Mouse (Mus musculus): ENCODE data around the gene Msrb1.

Gene Msrb1

DNA sequence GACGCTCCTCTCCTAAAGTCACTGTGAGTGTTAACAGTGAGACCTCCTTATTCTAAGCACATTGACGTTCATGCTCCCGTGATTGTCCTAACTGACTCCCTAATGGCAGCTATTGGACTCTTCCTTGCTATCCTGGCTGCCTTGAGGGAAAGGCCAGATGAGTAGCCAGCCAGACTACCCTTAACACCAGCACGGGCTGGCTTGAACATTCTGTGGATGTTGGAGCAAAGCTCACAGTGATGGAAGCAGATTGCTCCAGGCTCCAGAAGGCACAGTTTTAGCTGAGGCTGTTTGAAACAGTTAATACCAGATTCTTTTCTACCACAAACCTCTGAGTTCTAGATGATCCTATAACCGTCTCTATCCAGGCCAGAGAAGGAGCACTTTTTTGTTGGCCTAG lies 7.5 kb downstream of the Msrb1 start:
- DNase-seq (ENCODE audit: low spot score), result no peak

DNA sequence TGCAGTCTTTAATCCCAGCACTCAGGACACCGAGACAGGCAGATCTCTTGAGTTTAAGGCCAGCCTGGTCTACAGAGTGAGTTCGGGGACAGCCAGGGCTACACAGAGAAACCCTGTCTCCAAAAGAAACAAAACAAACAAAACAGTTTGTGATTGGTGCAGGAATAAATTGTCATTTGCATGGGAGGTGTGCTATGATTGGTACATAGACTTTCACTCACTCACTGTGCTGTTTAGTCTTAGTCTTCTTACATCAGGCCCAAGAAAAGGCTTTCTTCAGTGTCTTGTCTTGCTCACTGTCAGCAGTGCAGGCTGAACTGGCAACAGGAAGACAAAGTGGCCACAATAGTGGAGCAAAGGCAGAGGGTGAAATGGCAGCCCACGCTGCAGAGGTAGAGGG lies 7.9 kb downstream of the Msrb1 start:
- DNase-seq (ENCODE audit: low spot score), result no peak

- peak; percentile 87 for DNase-seq (ENCODE audit: low spot score)
Observed at GRCm38 (mm10) chr17:24745526-24746497, 9.4 kb downstream of the Msrb1 start.

DNA sequence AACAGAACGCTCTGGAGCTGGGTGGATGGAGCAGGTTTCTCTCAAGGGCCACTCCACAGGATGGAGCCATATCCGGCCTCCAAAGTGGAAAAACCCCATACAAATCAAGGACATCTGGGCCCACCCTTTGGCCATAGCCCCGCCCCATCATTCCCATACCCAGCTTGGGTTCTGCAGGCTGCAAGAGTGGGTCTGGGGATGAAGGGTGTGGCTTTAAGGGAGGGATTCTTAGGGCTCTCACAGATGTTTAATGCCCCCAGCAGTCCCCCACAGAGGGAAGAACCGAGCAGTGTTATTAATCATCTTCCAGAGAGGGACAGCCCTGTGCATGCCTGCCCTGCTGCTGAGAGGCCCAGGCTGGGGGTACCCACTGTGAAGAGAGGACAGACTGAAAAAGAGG lies 10.5 kb downstream of the Msrb1 start:
- no peak for DNase-seq (ENCODE audit: low spot score)

DNA sequence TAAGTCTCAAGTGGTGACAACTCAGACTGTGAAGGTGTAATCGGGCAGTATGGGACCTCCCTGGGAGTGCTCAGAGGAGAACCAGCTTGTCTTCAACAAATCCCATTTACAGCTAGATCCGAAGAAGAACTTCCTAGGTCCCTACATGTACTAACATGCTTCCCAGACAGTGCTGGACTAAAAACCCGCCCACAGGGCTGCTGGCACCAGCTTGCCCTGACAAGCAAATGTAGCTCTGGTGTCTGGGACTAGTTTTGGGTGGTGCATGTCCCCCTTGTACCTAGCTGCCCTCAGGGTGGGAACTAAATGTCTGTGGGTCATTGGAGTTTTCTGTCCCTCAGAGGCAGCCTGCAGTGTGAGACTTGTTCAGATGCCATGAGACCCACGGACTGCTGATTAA lies 15.1 kb downstream of the Msrb1 start:
- no peak for DNase-seq (ENCODE audit: low spot score)

- no peak for DNase-seq (ENCODE audit: low spot score)
Observed at GRCm38 (mm10) chr17:24752415-24753394, 16.3 kb downstream of the Msrb1 start, which contains the start of gene Hs3st6. Gene Hs3st6 (plus strand): TSS chr17:24752988.

DNA sequence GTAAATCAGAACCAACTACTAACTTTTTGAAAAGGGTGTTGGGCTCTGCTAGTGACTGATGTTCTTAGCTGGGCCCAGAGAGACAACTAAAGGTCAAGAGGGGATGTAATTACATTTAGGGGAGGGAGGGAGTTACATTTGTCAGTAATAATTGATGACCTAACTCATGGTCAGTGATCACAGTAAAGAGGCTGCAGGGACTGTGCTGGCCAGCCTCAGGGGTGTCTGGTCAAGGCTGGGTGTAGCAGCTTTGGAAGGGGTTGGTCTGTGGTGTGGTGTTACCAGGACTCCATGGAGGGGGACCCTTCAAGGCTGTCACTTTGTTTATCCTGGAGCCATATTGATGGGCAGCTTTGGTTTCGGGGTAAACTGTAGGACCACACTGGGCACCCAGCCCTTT lies 21.0 kb downstream of the Msrb1 start:
- DNase-seq (ENCODE audit: low spot score), result no peak

GRCm38 (mm10) chr17:24761121-24761520 lies 24.7 kb downstream of the Msrb1 start:
- no peak for DNase-seq (ENCODE audit: low spot score)

DNA sequence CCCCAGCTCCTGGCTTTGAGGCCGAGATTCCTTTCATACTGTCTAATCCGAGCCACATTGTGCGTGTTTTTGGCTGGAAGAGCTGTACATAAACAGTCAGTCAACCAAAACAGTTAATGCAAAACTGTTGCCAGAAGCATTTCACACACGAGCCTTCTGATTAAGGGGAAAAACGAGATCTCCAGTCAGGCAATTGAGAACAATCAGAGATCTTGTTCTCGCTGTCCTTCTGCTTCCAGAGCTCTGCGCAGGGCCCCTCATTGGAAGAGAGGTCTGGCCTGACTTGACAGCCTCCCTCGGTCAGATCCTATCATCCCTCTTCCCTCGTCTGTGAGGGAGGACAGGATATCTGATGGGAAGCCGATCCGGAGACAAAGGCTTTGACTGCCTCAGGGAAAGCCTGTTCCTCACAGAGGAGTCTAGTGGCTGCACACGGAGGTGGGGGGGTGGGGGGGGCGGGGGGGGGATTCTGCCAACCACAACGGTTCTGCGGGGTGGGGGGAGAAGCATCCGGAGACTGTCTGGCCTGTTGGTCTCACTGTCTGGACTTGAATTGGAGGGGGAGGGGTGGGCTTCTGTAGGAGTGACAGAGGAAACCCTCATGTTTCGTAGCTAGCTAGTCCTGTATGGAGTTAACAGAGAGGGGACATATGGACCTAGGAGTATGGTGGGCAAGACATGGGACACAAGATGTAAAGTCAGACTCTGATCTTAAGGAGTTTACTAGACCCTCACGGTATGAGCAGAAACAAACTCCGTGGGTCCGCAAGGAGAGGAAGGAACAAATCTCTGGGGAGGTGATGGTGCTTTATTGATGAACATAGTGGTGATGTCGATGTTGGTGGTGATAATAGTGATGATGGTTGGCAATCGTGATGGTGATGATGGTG lies 28.8 kb downstream of the Msrb1 start:
- DNase-seq (ENCODE audit: low spot score), result no peak

DNA sequence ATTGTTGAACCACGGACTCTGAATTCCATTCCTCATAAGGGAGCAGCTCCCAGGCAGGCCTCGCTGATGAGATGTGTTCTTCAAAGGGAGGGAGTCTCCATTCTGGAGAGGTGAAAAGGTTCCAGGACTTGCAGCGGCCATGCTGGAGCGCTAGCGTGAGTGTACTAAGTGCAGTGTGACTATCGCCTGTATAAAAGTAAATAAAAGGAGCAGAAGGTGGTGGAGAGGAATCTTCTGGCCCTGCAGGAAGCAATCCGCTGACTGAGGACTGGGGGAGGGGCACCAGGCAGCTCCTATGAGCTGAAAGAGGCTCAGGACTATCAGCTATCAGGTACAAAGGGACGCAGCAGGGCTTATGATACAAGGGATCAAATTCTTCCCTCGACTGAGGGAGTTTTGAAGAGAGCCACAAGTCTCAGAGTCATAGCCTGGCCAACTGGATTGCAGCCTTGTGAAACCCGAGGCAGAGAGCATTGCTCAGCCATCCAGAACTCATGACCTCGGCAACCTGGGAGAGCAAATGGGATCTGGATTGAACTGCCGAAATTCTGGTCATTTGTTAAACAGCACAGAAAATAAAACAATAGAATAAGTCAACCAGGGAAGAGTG lies 29.9 kb downstream of the Msrb1 start:
- DNase-seq (ENCODE audit: low spot score), result no peak

- DNase-seq (ENCODE audit: low spot score), result no peak
Observed at GRCm38 (mm10) chr17:24769146-24769545, 32.7 kb downstream of the Msrb1 start.

DNA sequence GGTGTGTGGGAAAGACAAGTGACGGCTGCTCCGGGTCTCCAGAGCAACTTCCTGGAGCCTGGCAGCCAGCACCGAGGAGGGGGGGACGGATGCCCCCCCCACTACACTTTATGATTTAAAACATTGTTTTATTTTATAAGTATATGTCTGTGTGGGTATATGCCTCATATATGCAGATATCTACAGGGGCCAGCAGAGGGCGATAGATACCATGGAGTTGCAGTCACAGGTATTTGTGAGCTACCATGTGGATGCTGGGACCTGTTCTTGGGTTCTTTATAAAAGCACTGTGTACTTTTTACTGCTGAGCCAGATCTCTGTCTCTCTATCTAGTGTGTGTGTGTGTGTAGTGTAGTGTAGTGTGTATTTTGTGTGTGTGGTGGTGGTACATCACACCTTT lies 36.8 kb downstream of the Msrb1 start:
- no peak for DNase-seq (ENCODE audit: low spot score)

DNA sequence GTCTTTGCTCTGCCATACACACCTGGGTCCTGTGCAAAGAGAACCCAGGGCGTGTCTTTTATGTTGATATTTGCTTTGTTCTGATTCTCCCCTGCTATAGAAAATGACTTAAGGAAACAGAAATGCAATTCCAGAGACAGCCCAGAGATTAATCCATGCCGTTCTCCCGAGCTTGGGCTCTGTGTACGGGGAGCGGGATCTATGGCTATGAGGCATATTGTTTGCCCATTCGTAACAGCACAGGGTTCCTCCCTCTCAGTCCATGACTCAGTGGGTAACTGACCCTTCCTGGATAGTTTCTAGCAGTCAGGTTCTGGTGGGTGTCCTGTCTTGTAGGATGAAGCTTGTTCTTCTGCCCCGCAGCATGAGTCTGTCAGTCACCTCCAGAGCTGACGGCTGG lies 38.7 kb downstream of the Msrb1 start:
- DNase-seq (ENCODE audit: low spot score), result no peak

DNA sequence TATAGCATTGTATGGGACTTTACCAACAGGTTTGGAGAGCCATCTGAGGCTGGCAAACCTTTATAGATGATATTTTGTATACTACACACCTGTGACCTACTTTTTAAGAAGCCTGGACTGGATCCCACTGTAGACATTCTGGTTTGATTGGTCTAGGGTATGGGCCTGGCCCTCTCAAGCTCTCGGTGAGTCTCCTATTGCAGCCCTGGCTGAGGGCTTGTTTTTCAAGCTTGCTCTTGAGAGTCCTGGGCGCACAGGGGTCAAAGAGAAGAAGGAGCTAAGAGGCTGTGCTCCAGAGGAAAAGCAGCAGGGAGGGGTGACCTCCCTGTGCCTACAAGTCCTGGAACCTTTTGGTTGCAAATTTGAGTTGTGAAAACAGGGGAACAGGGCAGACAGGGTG lies 40.6 kb downstream of the Msrb1 start:
- DNase-seq (ENCODE audit: low spot score), result no peak

- no peak for DNase-seq (ENCODE audit: low spot score)
Observed at GRCm38 (mm10) chr17:24780821-24781220, 44.4 kb downstream of the Msrb1 start.

DNA sequence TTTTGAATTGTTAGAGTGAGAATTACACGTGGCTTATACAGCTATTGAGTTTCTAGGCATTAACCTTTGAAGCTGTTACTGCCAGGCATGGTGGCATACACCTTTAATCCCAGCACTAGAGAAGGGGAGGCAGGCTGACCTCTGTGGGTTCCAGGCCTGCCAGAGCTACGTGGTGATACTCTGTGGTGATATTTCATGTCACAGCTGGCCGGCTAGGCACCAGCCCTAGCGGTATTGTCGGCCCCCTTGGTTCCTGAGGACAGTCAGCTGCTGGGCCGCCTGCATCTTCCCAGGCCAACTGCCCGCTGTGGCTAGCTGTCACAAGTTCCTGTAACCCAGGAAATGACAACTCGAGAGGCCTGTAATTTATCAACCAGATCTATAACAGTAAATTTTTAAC lies 55.7 kb downstream of the Msrb1 start:
- DNase-seq (ENCODE audit: low spot score), result no peak

Measured in testis, postnatal 10 days (tissue).